ENCODE assay signal across 25 mouse cellular contexts in genomic region chr6:88444076-88444750, GRCm38 (mm10). TPM values are rescaled to one million over a fixed set of nuclear protein-coding genes. Genes with fewer than 3 reads are reported as not detected.
A peak's percentile ranks its signal among the peaks of the same experiment; 100 is the strongest.
DNase-seq lines count a peak whose midpoint lies in the region; ATAC-seq and TF ChIP-seq lines count a peak whose summit lies in the region.
"Had no signal": no experiment of that assay in that cellular context is flagged by ENCODE, and none has a peak within 500 bp of the region (broad histone marks: within the 10 kb centered on the region; RNA-seq: fewer than 3 reads in every experiment).

No protein-coding gene starts in this region.

- H3K4me2 ChIP-seq in kidney, embryonic 16.5 days (replicated peaks; ENCODE audit: low read depth, low read length): no peak overlapping the region
- H3K4me2 ChIP-seq in intestine, embryonic 16.5 days (ENCODE audit: low read depth, low read length): no peak overlapping the region
- H3K4me2 ChIP-seq in liver, postnatal 0 days (ENCODE audit: low read depth, low read length): no peak overlapping the region
- H3K4me2 ChIP-seq: heart, embryonic 15.5 days had no signal

- no peak for TF ChIP-seq EP300 in liver, postnatal 0 days (IDR thresholded peaks at IDR 0.05; ENCODE audit: low read depth)

- H3K9ac ChIP-seq in kidney, embryonic 16.5 days (replicated peaks; ENCODE audit: low read length): no peak overlapping the region
- no peak overlapping the region for H3K9ac ChIP-seq in intestine, embryonic 16.5 days (ENCODE audit: low read depth, low read length)
- H3K9ac ChIP-seq in liver, postnatal 0 days (replicated peaks): 0 out of 2 replicates have a peak overlapping the region, but pooled peaks have one; percentile 21
- H3K9ac ChIP-seq: forebrain, postnatal 0 days; heart, embryonic 15.5 days; limb, embryonic 13.5 days had no signal

- 80% methylated on average over 7 of the region's 7 CpGs for WGBS in kidney, embryonic 16.5 days
- 58% methylated on average over 7 of the region's 7 CpGs for WGBS in intestine, embryonic 16.5 days
- 62% methylated on average over 7 of the region's 7 CpGs for WGBS in liver, postnatal 0 days (ENCODE audit: insufficient replicate concordance)

- no peak overlapping the region for H3K27ac ChIP-seq in kidney, embryonic 16.5 days (ENCODE audit: low read length)
- peak overlapping the region; percentile 1; the same call in 1 of the 2 replicates for H3K27ac ChIP-seq in intestine, embryonic 16.5 days (ENCODE audit: low read length)
- H3K27ac ChIP-seq in liver, postnatal 0 days (ENCODE audit: low read depth): peak overlapping the region; percentile 78
- H3K27ac ChIP-seq: embryonic facial prominence, embryonic 13.5 days; heart, embryonic 10.5 days; heart, embryonic 15.5 days; layer of hippocampus, adult 2 months; limb, embryonic 13.5 days had no signal

- no peaks in the 10 kb centered on the region for H3K36me3 ChIP-seq in kidney, embryonic 16.5 days (ENCODE audit: insufficient read depth, low read length)
- no peaks in the 10 kb centered on the region for H3K36me3 ChIP-seq in intestine, embryonic 16.5 days (ENCODE audit: control insufficient read depth, insufficient read depth, low read length)
- no peaks in the 10 kb centered on the region for H3K36me3 ChIP-seq in liver, postnatal 0 days (replicated peaks; ENCODE audit: insufficient read depth, low read length)
- H3K36me3 ChIP-seq: embryonic facial prominence, embryonic 13.5 days; heart, embryonic 10.5 days; heart, embryonic 15.5 days; limb, embryonic 13.5 days had no signal

- H3K4me3 ChIP-seq in kidney, embryonic 16.5 days (ENCODE audit: low read length): no peak overlapping the region
- no peak overlapping the region for H3K4me3 ChIP-seq in intestine, embryonic 16.5 days (ENCODE audit: low read length)
- H3K4me3 ChIP-seq in liver, postnatal 0 days (ENCODE audit: low read depth, low read length): no peak overlapping the region
- H3K4me3 ChIP-seq: embryonic facial prominence, embryonic 13.5 days; heart, embryonic 10.5 days; heart, embryonic 15.5 days; layer of hippocampus, adult 2 months had no signal

- no peak for TF ChIP-seq CTCF in liver, postnatal 0 days (IDR thresholded peaks at IDR 0.05; ENCODE audit: low read depth)

- no peaks in the 10 kb centered on the region for H3K9me3 ChIP-seq in kidney, embryonic 16.5 days (ENCODE audit: low read length)
- H3K9me3 ChIP-seq in intestine, embryonic 16.5 days (ENCODE audit: control insufficient read depth, low read length): no peaks in the 10 kb centered on the region
- no peaks in the 10 kb centered on the region for H3K9me3 ChIP-seq in liver, postnatal 0 days (ENCODE audit: low read length)
- H3K9me3 ChIP-seq: embryonic facial prominence, embryonic 13.5 days; heart, embryonic 10.5 days; heart, embryonic 15.5 days; limb, embryonic 13.5 days had no signal

- peaks cover 11% of the 10 kb centered on the region for H3K4me1 ChIP-seq in kidney, embryonic 16.5 days (ENCODE audit: insufficient read depth, low read length)
- H3K4me1 ChIP-seq in intestine, embryonic 16.5 days (ENCODE audit: control insufficient read depth, insufficient read depth, low read length): peaks cover 12% of the 10 kb centered on the region
- peaks cover 16% of the 10 kb centered on the region for H3K4me1 ChIP-seq in liver, postnatal 0 days (ENCODE audit: insufficient read depth)

- ATAC-seq in kidney, embryonic 16.5 days (ENCODE audit: low FRiP score, low TSS enrichment): no peak
- ATAC-seq in intestine, embryonic 16.5 days: peak; percentile 41; the same call in 1 of the 2 replicates
- peak; percentile 73 for ATAC-seq in liver, postnatal 0 days
- ATAC-seq: CD4-positive, CD25-positive, alpha-beta regulatory T cell, adult 4 months; forebrain, postnatal 0 days; hindbrain, embryonic 16.5 days had no signal

- H3K27me3 ChIP-seq in kidney, embryonic 16.5 days (ENCODE audit: insufficient read depth, low read length): no peaks in the 10 kb centered on the region
- no peaks in the 10 kb centered on the region for H3K27me3 ChIP-seq in intestine, embryonic 16.5 days (replicated peaks; ENCODE audit: control insufficient read depth, insufficient read depth, low read length)
- H3K27me3 ChIP-seq in liver, postnatal 0 days (ENCODE audit: insufficient read depth, low read length): no peaks in the 10 kb centered on the region
- H3K27me3 ChIP-seq: embryonic facial prominence, embryonic 13.5 days; heart, embryonic 15.5 days; limb, embryonic 13.5 days had no signal

- peak; percentile 72 for DNase-seq in kidney, adult 9 months
- DNase-seq in adipocyte (ENCODE audit: low spot score): peak; percentile 28
- DNase-seq in liver, postnatal 0 days: no peak
- DNase-seq in layer of hippocampus, adult 11-12 months (ENCODE audit: low spot score): no peak
- no peak for DNase-seq in right cerebral cortex, postnatal 10 days (ENCODE audit: low spot score in 2 of 2)
- DNase-seq: adrenal gland, postnatal 25 days; cerebellum, adult 18-20 months; forebrain, postnatal 0 days; gastrocnemius, postnatal 10 days; lung, adult 2 months; lung, postnatal 14 days; midbrain, embryonic 14.5 days; right cerebral cortex, postnatal 14 days; spleen, adult 18-20 months; thymus, adult 18-20 months; thymus, postnatal 25 days had no signal

RNA-seq across cellular contexts. Expression of gene Eefsec, which starts 2.1 kb away (rescaled TPM):
- 36.8 and 40.7 TPM in 2 replicates for polyA plus RNA-seq in kidney, embryonic 16.5 days (2015; fragmentation: Nextera tagmentation; extraction: Ambion mirVana)
- 34.4 and 40.8 TPM in 2 replicates for polyA plus RNA-seq in intestine, embryonic 16.5 days (2015; fragmentation: Nextera tagmentation; extraction: Ambion mirVana)
- 15.2 and 19.1 TPM in 2 replicates for polyA plus RNA-seq in liver, postnatal 0 days (2015; fragmentation: Nextera tagmentation; extraction: Ambion mirVana)

RNA-seq across cellular contexts. Expression of gene Ruvbl1, which starts 21.0 kb away (rescaled TPM):
- 166 and 186 TPM in 2 replicates for polyA plus RNA-seq in kidney, embryonic 16.5 days (2015; fragmentation: Nextera tagmentation; extraction: Ambion mirVana)
- 112 and 125 TPM in 2 replicates for polyA plus RNA-seq in intestine, embryonic 16.5 days (2015; fragmentation: Nextera tagmentation; extraction: Ambion mirVana)
- 34.3 and 37.0 TPM in 2 replicates for polyA plus RNA-seq in liver, postnatal 0 days (2015; fragmentation: Nextera tagmentation; extraction: Ambion mirVana)

Comparison
In these comparisons a context has a peak if more than half of its experiments do, and no peak if none do; other contexts are left out.
1. DNase-seq: peak in kidney, adult 9 months (single experiment) and adipocyte (single experiment); none in liver, postnatal 0 days (single experiment), layer of hippocampus, adult 11-12 months (single experiment) and right cerebral cortex, postnatal 10 days (0 of 2).